Mouse (Mus musculus): ENCODE data around the gene Nlrp4c. TPM values are rescaled to one million over a fixed set of nuclear protein-coding genes. Genes with fewer than 3 reads are reported as not detected.
A peak's percentile ranks its signal among the peaks of the same experiment; 100 is the strongest.

The Nlrp4c gene
- total and polyA plus RNA-seq, 3 experiments: not detected

DNA sequence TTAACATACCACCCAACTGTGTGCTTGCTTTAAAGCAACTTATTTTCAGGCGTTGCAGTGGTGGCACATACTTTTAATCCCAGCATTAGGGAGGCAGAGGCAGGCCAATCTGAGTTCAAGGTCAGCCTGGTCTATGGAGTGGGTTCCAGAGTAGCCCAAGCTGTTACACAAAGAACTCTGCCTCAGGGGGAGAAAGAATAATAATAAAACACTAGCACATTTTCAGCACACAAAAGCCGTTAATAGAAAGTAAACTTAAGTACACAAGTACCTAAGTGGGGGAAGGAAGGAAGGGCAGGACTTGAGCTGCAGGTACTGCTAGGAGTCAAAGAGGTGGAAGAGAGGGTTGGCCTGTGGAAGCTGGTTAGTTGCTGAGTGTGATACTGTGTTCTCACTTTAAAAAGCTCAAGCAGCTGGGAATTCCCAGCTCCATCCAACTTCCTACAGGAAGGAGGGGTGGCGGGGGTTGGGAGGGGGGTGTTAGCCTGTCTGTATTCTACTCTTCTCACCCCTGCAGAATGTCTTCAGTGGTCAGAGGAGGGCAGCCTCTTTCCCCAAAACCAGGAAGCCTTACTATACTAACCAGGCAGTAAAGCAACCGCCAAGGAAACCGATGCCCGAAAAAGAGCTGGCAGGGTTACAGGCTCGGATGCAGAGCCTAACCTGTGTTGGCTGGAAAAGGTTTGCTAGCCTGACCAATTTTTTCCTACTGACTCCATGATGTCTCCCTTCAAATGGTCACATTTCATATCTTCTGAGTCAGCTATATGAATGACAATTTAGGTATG is 101.4 kb downstream of the Nlrp4c start:
- no peaks in the 10 kb centered on the region for H3K27me3 ChIP-seq (ENCODE audit: control insufficient read depth in 1 of 2, insufficient read depth in 2 of 2, low read length in 2 of 2)
- H3K36me3 ChIP-seq (ENCODE audit: control insufficient read depth in 1 of 2, insufficient read depth in 2 of 2, low read length in 2 of 2): peaks cover 0 to 13% of the 10 kb centered on the region in 2 experiments; a peak in 2 of 4 replicates
- no peak overlapping the region for H3K27ac ChIP-seq (ENCODE audit: control insufficient read depth, low read depth, low read length)
- H3K4me3 ChIP-seq (ENCODE audit: control insufficient read depth in 1 of 2, insufficient read depth in 1 of 2, low read depth in 2 of 2, low read length in 2 of 2): no peak overlapping the region
- no peak overlapping the region for H3K9ac ChIP-seq (ENCODE audit: control insufficient read depth, low read depth, low read length, poor library complexity, severe bottlenecking)
- no peaks in the 10 kb centered on the region for H3K9me3 ChIP-seq (replicated peaks; ENCODE audit: insufficient read depth, low read length)
- peaks cover 0 to 37% of the 10 kb centered on the region in 2 experiments for H3K4me1 ChIP-seq (ENCODE audit: control insufficient read depth in 1 of 2, insufficient read depth in 2 of 2, low read length in 2 of 2)
- DNase-seq (ENCODE audit: low read depth, low spot score): no peak
- TF ChIP-seq ETS1 (IDR thresholded peaks at IDR 0.05; ENCODE audit: low read depth, low read length) (no peak), CHD1 (IDR thresholded peaks at IDR 0.05; ENCODE audit: low read depth, low read length) (no peak), KAT2A (conservative IDR thresholded peaks at IDR 0.05; ENCODE audit: low read depth, low read length) (no peak), SMC3 (IDR thresholded peaks at IDR 0.05; ENCODE audit: low read depth, low read length) (no peak), POLR2AphosphoS2 (IDR thresholded peaks at IDR 0.05; ENCODE audit: low read length) (no peak), USF1 (IDR thresholded peaks at IDR 0.05; ENCODE audit: low read depth, low read length) (no peak), HCFC1 (IDR thresholded peaks at IDR 0.05; ENCODE audit: low read depth, low read length) (no peak), MAX (IDR thresholded peaks at IDR 0.05; ENCODE audit: low read length) (no peak), ZNF384 (IDR thresholded peaks at IDR 0.05; ENCODE audit: low read depth, low read length) (no peak), RAD21 (IDR thresholded peaks at IDR 0.05; ENCODE audit: low read depth, low read length) (no peak), MXI1 (IDR thresholded peaks at IDR 0.05; ENCODE audit: low read depth, low read length) (no peak), JUND (IDR thresholded peaks at IDR 0.05; ENCODE audit: low read depth, low read length) (no peak), MYC (IDR thresholded peaks at IDR 0.05; ENCODE audit: low read depth, low read length) (no peak), ZKSCAN1 (IDR thresholded peaks at IDR 0.05; ENCODE audit: low read depth, low read length) (no peak), UBTF (IDR thresholded peaks at IDR 0.05; ENCODE audit: borderline replicate concordance, insufficient read depth, low read depth, low read length) (no peak), TAL1 (IDR thresholded peaks at IDR 0.05; ENCODE audit: low read length) (no peak), BHLHE40 (IDR thresholded peaks at IDR 0.05; ENCODE audit: borderline replicate concordance, low read depth, low read length) (no peak), TBP (IDR thresholded peaks at IDR 0.05; ENCODE audit: low read depth, low read length) (no peak)
- H3K79me2 ChIP-seq (ENCODE audit: control insufficient read depth, insufficient read depth, low read length, poor library complexity): peaks cover 74% of the 10 kb centered on the region

DNA sequence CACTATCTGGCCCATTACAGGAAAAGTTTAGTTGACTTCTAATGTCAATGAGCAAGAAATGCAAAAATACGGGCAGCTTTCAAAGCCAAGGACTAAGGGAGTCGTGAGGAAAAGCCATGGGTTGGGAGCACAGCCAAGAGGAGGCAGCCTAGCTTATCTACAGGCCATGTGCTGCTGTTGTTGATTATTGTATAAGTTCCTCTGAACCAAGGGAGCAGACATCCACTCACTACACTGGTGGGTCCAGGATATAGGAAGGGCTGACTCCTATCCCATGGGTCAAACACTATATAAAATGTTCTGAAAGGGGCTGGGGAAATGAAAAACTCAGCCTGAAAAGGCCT is 102.0 kb downstream of the Nlrp4c start:
- Histone ChIP-seq H3K9ac (ENCODE audit: control insufficient read depth, low read depth, low read length, poor library complexity, severe bottlenecking) (no peak overlapping the region), H3K27ac (ENCODE audit: control insufficient read depth, low read depth, low read length) (no peak overlapping the region), H3K4me3 (ENCODE audit: control insufficient read depth in 1 of 2, insufficient read depth in 1 of 2, low read depth in 2 of 2, low read length in 2 of 2) (no peak overlapping the region), H3K9me3 (replicated peaks; ENCODE audit: insufficient read depth, low read length) (no peaks in the 10 kb centered on the region), H3K36me3 (ENCODE audit: control insufficient read depth in 1 of 2, insufficient read depth in 2 of 2, low read length in 2 of 2) (peaks cover 0 to 13% of the 10 kb centered on the region in 2 experiments; a peak in 2 of 4 replicates), H3K4me1 (ENCODE audit: control insufficient read depth in 1 of 2, insufficient read depth in 2 of 2, low read length in 2 of 2) (peaks cover 0 to 37% of the 10 kb centered on the region in 2 experiments), H3K27me3 (ENCODE audit: control insufficient read depth in 1 of 2, insufficient read depth in 2 of 2, low read length in 2 of 2) (no peaks in the 10 kb centered on the region), H3K79me2 (ENCODE audit: control insufficient read depth, insufficient read depth, low read length, poor library complexity) (peaks cover 79% of the 10 kb centered on the region)
- peak; percentile 70 for DNase-seq (ENCODE audit: low read depth, low spot score)
- TF ChIP-seq ZKSCAN1 (IDR thresholded peaks at IDR 0.05; ENCODE audit: low read depth, low read length) (no peak), SIN3A (IDR thresholded peaks at IDR 0.05; ENCODE audit: low read length) (peak; percentile 90), MAFK (IDR thresholded peaks at IDR 0.05; ENCODE audit: borderline replicate concordance, low read depth, low read length) (no peak), UBTF (IDR thresholded peaks at IDR 0.05; ENCODE audit: borderline replicate concordance, insufficient read depth, low read depth, low read length) (no peak), NRF1 (IDR thresholded peaks at IDR 0.05; ENCODE audit: insufficient read depth, low read depth, low read length, poor library complexity, severe bottlenecking) (no peak), POLR2AphosphoS2 (IDR thresholded peaks at IDR 0.05; ENCODE audit: low read length) (no peak), NELFE (IDR thresholded peaks at IDR 0.05; ENCODE audit: low read depth, low read length) (no peak), EP300 (IDR thresholded peaks at IDR 0.05; ENCODE audit: low read depth in 1 of 2, low read length in 2 of 2) (peak; percentile 43 to 52), SMC3 (IDR thresholded peaks at IDR 0.05; ENCODE audit: low read depth, low read length) (no peak), MEF2A (IDR thresholded peaks at IDR 0.05; ENCODE audit: extremely low read depth, insufficient replicate concordance, low read depth, low read length, poor library complexity, severe bottlenecking) (no peak), CHD2 (IDR thresholded peaks at IDR 0.05; ENCODE audit: low read length) (no peak), POLR2AphosphoS5 (IDR thresholded peaks at IDR 0.05; ENCODE audit: borderline replicate concordance, low read depth, low read length) (no peak), BHLHE40 (IDR thresholded peaks at IDR 0.05; ENCODE audit: borderline replicate concordance, low read depth, low read length) (no peak), TCF12 (IDR thresholded peaks at IDR 0.05; ENCODE audit: low read depth, low read length) (peak; percentile 30; the same call in 1 of the 2 replicates), POLR2A (IDR thresholded peaks at IDR 0.05; ENCODE audit: control insufficient read depth in 1 of 2, insufficient read depth in 1 of 2, low read depth in 1 of 2, low read length in 2 of 2, poor library complexity in 1 of 2) (no peak), TBP (IDR thresholded peaks at IDR 0.05; ENCODE audit: low read depth, low read length) (no peak), JUND (IDR thresholded peaks at IDR 0.05; ENCODE audit: low read depth, low read length) (no peak), ZC3H11A (IDR thresholded peaks at IDR 0.05; ENCODE audit: low read depth, low read length) (no peak), MAX (IDR thresholded peaks at IDR 0.05; ENCODE audit: low read length) (peak; percentile 96), RAD21 (IDR thresholded peaks at IDR 0.05; ENCODE audit: low read depth, low read length) (no peak)
